Mouse (Mus musculus): ENCODE data around the gene Arl5a. TPM values are rescaled to one million over a fixed set of nuclear protein-coding genes. Genes with fewer than 3 reads are reported as not detected.
A peak's percentile ranks its signal among the peaks of the same experiment; 100 is the strongest.

The Arl5a gene
- total and polyA plus RNA-seq, 2 experiments from 2014 or later: 31.0 to 87.0 TPM

GRCm38 (mm10) chr2:52394529-52394928 is 30.2 kb downstream of the Arl5a start:
- TF ChIP-seq CTCF (IDR thresholded peaks at IDR 0.05; ENCODE audit: low read depth): no peak
- ATAC-seq: peak; percentile 29; the same call in 1 of the 2 replicates
- Histone ChIP-seq H3K36me3 (ENCODE audit: insufficient read depth) (0 out of 2 replicates have a peak, but pooled peaks cover 4% of the 10 kb centered on the region), H3K27ac (ENCODE audit: low read depth, low read length) (no peak overlapping the region), H3K4me2 (ENCODE audit: low read depth) (no peak overlapping the region), H3K27me3 (ENCODE audit: insufficient read depth, low read length) (no peaks in the 10 kb centered on the region), H3K4me3 (ENCODE audit: low read depth, low read length) (no peak overlapping the region), H3K9me3 (ENCODE audit: low read length) (no peaks in the 10 kb centered on the region), H3K9ac (no peak overlapping the region), H3K4me1 (ENCODE audit: insufficient read depth) (no peaks in the 10 kb centered on the region)
- DNase-seq: no peak
- 87% methylated on average over 5 of the region's 5 CpGs for WGBS

GRCm38 (mm10) chr2:52390415-52390975 is 34.2 kb downstream of the Arl5a start:
- Histone ChIP-seq H3K4me1 (ENCODE audit: insufficient read depth) (no peaks in the 10 kb centered on the region), H3K36me3 (ENCODE audit: insufficient read depth) (no peaks in the 10 kb centered on the region), H3K27ac (ENCODE audit: low read depth, low read length) (no peak overlapping the region), H3K4me2 (ENCODE audit: low read depth) (no peak overlapping the region), H3K9me3 (ENCODE audit: low read length) (no peaks in the 10 kb centered on the region), H3K27me3 (ENCODE audit: insufficient read depth, low read length) (no peaks in the 10 kb centered on the region), H3K9ac (no peak overlapping the region), H3K4me3 (ENCODE audit: low read depth, low read length) (no peak overlapping the region)
- TF ChIP-seq CTCF (IDR thresholded peaks at IDR 0.05; ENCODE audit: low read depth): no peak
- no peak for DNase-seq
- ATAC-seq: peak; percentile 43; the same call in 1 of the 2 replicates
- WGBS: 63% methylated on average over 2 of the region's 2 CpGs

- no peak for TF ChIP-seq CTCF (IDR thresholded peaks at IDR 0.05; ENCODE audit: low read depth)
- Histone ChIP-seq H3K9ac (no peak overlapping the region), H3K4me2 (ENCODE audit: low read depth) (no peak overlapping the region), H3K4me3 (ENCODE audit: low read depth, low read length) (no peak overlapping the region), H3K27ac (ENCODE audit: low read depth, low read length) (no peak overlapping the region), H3K9me3 (ENCODE audit: low read length) (no peaks in the 10 kb centered on the region), H3K36me3 (ENCODE audit: insufficient read depth) (no peaks in the 10 kb centered on the region), H3K27me3 (ENCODE audit: insufficient read depth, low read length) (no peaks in the 10 kb centered on the region), H3K4me1 (ENCODE audit: insufficient read depth) (no peaks in the 10 kb centered on the region)
- no peak for ATAC-seq
- no peak for DNase-seq
- WGBS: 73% methylated on average over 3 of the region's 3 CpGs
Observed at GRCm38 (mm10) chr2:52389975-52390374, 34.7 kb downstream of the Arl5a start.

GRCm38 (mm10) chr2:52386451-52386850 is 38.2 kb downstream of the Arl5a start:
- Histone ChIP-seq H3K4me3 (ENCODE audit: low read depth, low read length) (no peak overlapping the region), H3K4me1 (ENCODE audit: insufficient read depth) (no peaks in the 10 kb centered on the region), H3K27ac (ENCODE audit: low read depth, low read length) (no peak overlapping the region), H3K9ac (no peak overlapping the region), H3K36me3 (ENCODE audit: insufficient read depth) (no peaks in the 10 kb centered on the region), H3K4me2 (ENCODE audit: low read depth) (no peak overlapping the region), H3K27me3 (ENCODE audit: insufficient read depth, low read length) (no peaks in the 10 kb centered on the region), H3K9me3 (ENCODE audit: low read length) (no peaks in the 10 kb centered on the region)
- DNase-seq (no peak), ATAC-seq (no peak)
- no peak for TF ChIP-seq CTCF (IDR thresholded peaks at IDR 0.05; ENCODE audit: low read depth)
- 88% methylated on average over 6 of the region's 6 CpGs for WGBS

- WGBS: 71% methylated on average over 7 of the region's 7 CpGs
- no peaks in the 10 kb centered on the region for H3K36me3 ChIP-seq (ENCODE audit: insufficient read depth)
- no peak overlapping the region for H3K4me3 ChIP-seq (ENCODE audit: low read depth, low read length)
- no peaks in the 10 kb centered on the region for H3K9me3 ChIP-seq (ENCODE audit: low read length)
- no peak overlapping the region for H3K9ac ChIP-seq
- H3K27ac ChIP-seq (ENCODE audit: low read depth, low read length): no peak overlapping the region
- no peak for ATAC-seq
- no peak for DNase-seq
- TF ChIP-seq CTCF (IDR thresholded peaks at IDR 0.05; ENCODE audit: low read depth): no peak
- no peaks in the 10 kb centered on the region for H3K27me3 ChIP-seq (ENCODE audit: insufficient read depth, low read length)
- H3K4me2 ChIP-seq (ENCODE audit: low read depth): no peak overlapping the region
- H3K4me1 ChIP-seq (ENCODE audit: insufficient read depth): no peaks in the 10 kb centered on the region
Observed at GRCm38 (mm10) chr2:52386037-52386436, 38.7 kb downstream of the Arl5a start.

GRCm38 (mm10) chr2:52378848-52379261 is 45.8 kb downstream of the Arl5a start:
- ATAC-seq: peak; percentile 90

GRCm38 (mm10) chr2:52378448-52378804 is 46.3 kb downstream of the Arl5a start, which contains the start of gene Neb:
TSS of gene Neb (minus strand) at chr2:52378474.
- H3K4me2 ChIP-seq (ENCODE audit: low read depth): no peak within 1 kb of the TSS
- TF ChIP-seq CTCF (IDR thresholded peaks at IDR 0.05; ENCODE audit: low read depth): no peak
- no peaks in the 10 kb centered on the region for H3K36me3 ChIP-seq (ENCODE audit: insufficient read depth)
- H3K27ac ChIP-seq (ENCODE audit: low read depth, low read length): no peak within 1 kb of the TSS
- no peaks in the 10 kb centered on the region for H3K27me3 ChIP-seq (ENCODE audit: insufficient read depth, low read length)
- no peaks in the 10 kb centered on the region for H3K4me1 ChIP-seq (ENCODE audit: insufficient read depth)
- no peak within 1 kb of the TSS for H3K4me3 ChIP-seq (ENCODE audit: low read depth, low read length)
- ATAC-seq (peak; percentile 84), DNase-seq (no peak)
- H3K9ac ChIP-seq: no peak within 1 kb of the TSS
- WGBS: 57% methylated on average over 7 of the region's 7 CpGs
- H3K9me3 ChIP-seq (ENCODE audit: low read length): no peaks in the 10 kb centered on the region

More at GRCm38 (mm10) chr2:52378848-52379261, 45.8 kb downstream of the Arl5a start:
- no peak overlapping the region for H3K27ac ChIP-seq (ENCODE audit: low read depth, low read length)
- H3K4me2 ChIP-seq (ENCODE audit: low read depth): no peak overlapping the region
- no peak for TF ChIP-seq CTCF (IDR thresholded peaks at IDR 0.05; ENCODE audit: low read depth)
- no peaks in the 10 kb centered on the region for H3K4me1 ChIP-seq (ENCODE audit: insufficient read depth)
- 77% methylated on average over 10 of the region's 10 CpGs for WGBS
- H3K9me3 ChIP-seq (ENCODE audit: low read length): no peaks in the 10 kb centered on the region
- no peak for DNase-seq
- H3K36me3 ChIP-seq (ENCODE audit: insufficient read depth): no peaks in the 10 kb centered on the region
- H3K4me3 ChIP-seq (ENCODE audit: low read depth, low read length): no peak overlapping the region
- no peak overlapping the region for H3K9ac ChIP-seq
- H3K27me3 ChIP-seq (ENCODE audit: insufficient read depth, low read length): no peaks in the 10 kb centered on the region
